Mouse (Mus musculus): ENCODE measurements around the gene Wdr5.

DNA sequence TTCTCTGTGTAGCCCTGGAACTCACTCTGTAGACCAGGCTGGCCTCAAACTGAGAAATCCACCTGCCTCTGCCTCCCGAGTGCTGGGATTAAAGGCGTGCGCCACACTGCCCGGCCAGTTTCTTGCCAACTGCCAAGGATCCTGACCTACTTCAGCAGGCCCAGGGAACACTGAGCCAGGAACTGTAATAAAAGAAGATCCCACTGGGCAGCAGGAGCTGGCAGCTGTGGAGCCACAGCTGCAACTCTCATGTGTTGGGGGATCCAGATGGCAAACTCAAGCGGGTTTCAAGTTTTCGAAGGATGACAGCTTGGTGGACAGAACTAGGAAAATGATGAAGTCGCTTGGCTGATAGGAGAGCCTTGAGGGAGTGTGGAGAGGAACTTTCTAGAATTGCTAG lies 4.3 kb upstream of the Wdr5 start:
- no peak for TF ChIP-seq POLR2A (IDR thresholded peaks at IDR 0.05; ENCODE audit: low read depth, low read length)
- TF ChIP-seq CTCF (IDR thresholded peaks at IDR 0.05; ENCODE audit: extremely low read depth, insufficient read depth, insufficient read length, insufficient replicate concordance), result no peak
